Comparison of ENCODE assay signal across 8 mouse cellular contexts in genomic region chr2:164822636-164823165, GRCm38 (mm10). TPM values are rescaled to one million over a fixed set of nuclear protein-coding genes. Genes with fewer than 3 reads are reported as not detected.
DNase-seq lines count a peak whose midpoint lies in the region; ATAC-seq and TF ChIP-seq lines count a peak whose summit lies in the region.

TSS of gene Zswim1 (plus strand) at chr2:164822686.

- DNase-seq in brain, embryonic 14.5 days (ENCODE audit: low read depth) = peak; percentile 99
- peak; percentile 95 for DNase-seq in liver, adult 2 months (ENCODE audit: extremely low read depth, low read depth, low spot score)
- DNase-seq in splenic B cell, adult 2 months (ENCODE audit: low read depth, low spot score) = peak; percentile 99

- peaks cover 5% of the 10 kb centered on the region; the same call in 1 of the 2 replicates for H3K9me3 ChIP-seq in erythroblast, embryonic 14.5 days (ENCODE audit: control insufficient read depth, low read length)
- no peaks in the 10 kb centered on the region for H3K9me3 ChIP-seq in heart, embryonic 11.5 days (replicated peaks; ENCODE audit: control insufficient read depth, low read length)
- no peaks in the 10 kb centered on the region for H3K9me3 ChIP-seq in kidney, embryonic 16.5 days (ENCODE audit: low read length)

- WGBS in heart, embryonic 11.5 days (ENCODE audit: insufficient replicate concordance) = 2% methylated on average over 32 of the region's 32 CpGs
- WGBS in kidney, embryonic 16.5 days = 2% methylated on average over 32 of the region's 32 CpGs
- WGBS in liver, adult 2 months = 2% methylated on average over 32 of the region's 32 CpGs

- peaks cover 7% of the 10 kb centered on the region for H3K79me3 ChIP-seq in C2C12 (ENCODE audit: low read depth)

- H3K79me2 ChIP-seq in C2C12 (ENCODE audit: control insufficient read depth, insufficient read depth) = peaks cover 28% of the 10 kb centered on the region
- H3K79me2 ChIP-seq in liver, adult 2 months (ENCODE audit: control insufficient read depth, insufficient read depth, low read length) = peaks cover 13% of the 10 kb centered on the region
- H3K79me2 ChIP-seq in myocyte (ENCODE audit: control insufficient read depth, insufficient read depth) = peaks cover 15% of the 10 kb centered on the region

- H3K9ac ChIP-seq in heart, embryonic 11.5 days (ENCODE audit: low read depth, low read length) = peak within 1 kb of the TSS; percentile 73
- peak within 1 kb of the TSS; percentile 78 for H3K9ac ChIP-seq in kidney, embryonic 16.5 days (replicated peaks; ENCODE audit: low read length)
- peak within 1 kb of the TSS; percentile 79 for H3K9ac ChIP-seq in liver, adult 2 months (ENCODE audit: low read depth, low read length)

- peak; percentile 74; the same call in 1 of the 2 replicates for TF ChIP-seq POLR2A in brain, embryonic 14.5 days (IDR thresholded peaks at IDR 0.05; ENCODE audit: borderline replicate concordance, extremely low read depth, insufficient read depth, insufficient read length, poor library complexity, severe bottlenecking)
- TF ChIP-seq POLR2A in liver, adult 2 months (IDR thresholded peaks at IDR 0.05; ENCODE audit: extremely low read depth, insufficient read depth, low read length) = peak; percentile 48; the same call in 1 of the 2 replicates
- TF ChIP-seq POLR2A in myocyte (IDR thresholded peaks at IDR 0.05; ENCODE audit: insufficient read length, low read depth) = peak; percentile 97

- peak within 1 kb of the TSS; percentile 89 for H3K4me3 ChIP-seq in C2C12 (ENCODE audit: insufficient read depth, poor library complexity, severe bottlenecking)
- peak within 1 kb of the TSS; percentile 82 for H3K4me3 ChIP-seq in erythroblast, embryonic 14.5 days (replicated peaks)
- H3K4me3 ChIP-seq in heart, embryonic 11.5 days (ENCODE audit: low read depth, low read length) = peak within 1 kb of the TSS; percentile 63
- peak within 1 kb of the TSS; percentile 89 for H3K4me3 ChIP-seq in kidney, embryonic 16.5 days (ENCODE audit: low read length)
- H3K4me3 ChIP-seq in liver, adult 2 months (ENCODE audit: insufficient read depth, low read depth, low read length) = peak within 1 kb of the TSS; percentile 91
- H3K4me3 ChIP-seq in myocyte = peak within 1 kb of the TSS; percentile 74

- ATAC-seq in heart, embryonic 11.5 days (replicated peaks; ENCODE audit: insufficient number of reproducible peaks, low FRiP score, low TSS enrichment) = peak; percentile 98
- ATAC-seq in kidney, embryonic 16.5 days (ENCODE audit: low FRiP score, low TSS enrichment) = peak; percentile 99

- no peaks in the 10 kb centered on the region for H3K27me3 ChIP-seq in C2C12 (ENCODE audit: control insufficient read depth, insufficient read depth, insufficient read length)
- no peaks in the 10 kb centered on the region for H3K27me3 ChIP-seq in erythroblast, embryonic 14.5 days (ENCODE audit: control insufficient read depth)
- no peaks in the 10 kb centered on the region for H3K27me3 ChIP-seq in heart, embryonic 11.5 days (ENCODE audit: control insufficient read depth, insufficient read depth, low read length)
- H3K27me3 ChIP-seq in kidney, embryonic 16.5 days (ENCODE audit: insufficient read depth, low read length) = no peaks in the 10 kb centered on the region
- no peaks in the 10 kb centered on the region for H3K27me3 ChIP-seq in liver, adult 2 months (ENCODE audit: control insufficient read depth, insufficient read depth, low read length)
- H3K27me3 ChIP-seq in myocyte (ENCODE audit: control insufficient read depth, insufficient read depth, insufficient read length) = no peaks in the 10 kb centered on the region
- no peaks in the 10 kb centered on the region for H3K27me3 ChIP-seq in splenic B cell, adult 2 months (ENCODE audit: control insufficient read depth, insufficient read depth, low read length, poor library complexity, severe bottlenecking)

- H3K4me2 ChIP-seq in heart, embryonic 11.5 days = peak within 1 kb of the TSS; percentile 61
- peak within 1 kb of the TSS; percentile 59 for H3K4me2 ChIP-seq in kidney, embryonic 16.5 days (replicated peaks; ENCODE audit: low read depth, low read length)
- peak within 1 kb of the TSS; percentile 87 for H3K4me2 ChIP-seq in myocyte (ENCODE audit: low read depth)

- peaks cover 40% of the 10 kb centered on the region for H3K36me3 ChIP-seq in C2C12 (ENCODE audit: control insufficient read depth, insufficient read depth)
- peaks cover 63% of the 10 kb centered on the region for H3K36me3 ChIP-seq in erythroblast, embryonic 14.5 days (ENCODE audit: control insufficient read depth)
- peaks cover 9% of the 10 kb centered on the region; the same call in 1 of the 2 replicates for H3K36me3 ChIP-seq in heart, embryonic 11.5 days (ENCODE audit: control insufficient read depth, insufficient read depth, low read length)
- H3K36me3 ChIP-seq in kidney, embryonic 16.5 days (ENCODE audit: insufficient read depth, low read length) = peaks cover 26% of the 10 kb centered on the region
- peaks cover 4% of the 10 kb centered on the region; the same call in 1 of the 2 replicates for H3K36me3 ChIP-seq in liver, adult 2 months (ENCODE audit: control insufficient read depth, insufficient read depth, low read length)
- H3K36me3 ChIP-seq in myocyte (ENCODE audit: control insufficient read depth, insufficient read depth) = peaks cover 5% of the 10 kb centered on the region
- H3K36me3 ChIP-seq in splenic B cell, adult 2 months (ENCODE audit: control insufficient read depth, insufficient read depth, low read length, poor library complexity, severe bottlenecking) = peaks cover 3% of the 10 kb centered on the region

- no peak for TF ChIP-seq CTCF in C2C12 (IDR thresholded peaks at IDR 0.05; ENCODE audit: control insufficient read depth, insufficient read depth, insufficient read length)
- TF ChIP-seq CTCF in brain, embryonic 14.5 days (IDR thresholded peaks at IDR 0.05; ENCODE audit: borderline replicate concordance, extremely low read depth, insufficient read depth, insufficient read length) = no peak
- no peak for TF ChIP-seq CTCF in liver, adult 2 months (IDR thresholded peaks at IDR 0.05; ENCODE audit: low read depth, low read length)

- H3K27ac ChIP-seq in heart, embryonic 11.5 days (ENCODE audit: low read depth, low read length) = peak within 1 kb of the TSS; percentile 66
- peak within 1 kb of the TSS; percentile 86 for H3K27ac ChIP-seq in kidney, embryonic 16.5 days (ENCODE audit: low read length)
- peak within 1 kb of the TSS; percentile 67 for H3K27ac ChIP-seq in liver, adult 2 months (replicated peaks; ENCODE audit: insufficient read depth, low read depth, low read length)

- H3ac ChIP-seq in C2C12 (ENCODE audit: control insufficient read depth, insufficient read length, low read depth) (peak within 1 kb of the TSS; percentile 69), myocyte (ENCODE audit: control insufficient read depth, insufficient read length) (no peak within 1 kb of the TSS)

- peaks cover 50% of the 10 kb centered on the region for H3K4me1 ChIP-seq in erythroblast, embryonic 14.5 days (ENCODE audit: control insufficient read depth)
- peaks cover 3% of the 10 kb centered on the region for H3K4me1 ChIP-seq in heart, embryonic 11.5 days (ENCODE audit: control insufficient read depth, insufficient read depth, low read length)
- H3K4me1 ChIP-seq in kidney, embryonic 16.5 days (ENCODE audit: insufficient read depth, low read length) = peaks cover 14% of the 10 kb centered on the region
- H3K4me1 ChIP-seq in liver, adult 2 months (ENCODE audit: control insufficient read depth, insufficient read depth, low read length) = peaks cover 4% of the 10 kb centered on the region

TF ChIP-seq in C2C12, 6 proteins besides CTCF, POLR2A, EP300 and RAD21:
- TF ChIP-seq MYOD1 (IDR thresholded peaks at IDR 0.05; ENCODE audit: control insufficient read depth, insufficient read length, low read depth) (no peak), USF1 (IDR thresholded peaks at IDR 0.05; ENCODE audit: low read depth) (no peak), MAX (IDR thresholded peaks at IDR 0.05) (no peak)
TF ChIP-seq in C2C12: peak in this region for 0.

TF ChIP-seq in myocyte, 11 proteins besides CTCF, POLR2A, EP300 and RAD21:
- TF ChIP-seq SRF (IDR thresholded peaks at IDR 0.05; ENCODE audit: control insufficient read depth, insufficient read length, low read depth) = peak; percentile 75
- TF ChIP-seq MAX (IDR thresholded peaks at IDR 0.05; ENCODE audit: low read depth) = no peak
- TF ChIP-seq MYOD1 (IDR thresholded peaks at IDR 0.05; ENCODE audit: control insufficient read depth in 1 of 3, insufficient read length in 2 of 3, low read depth in 2 of 3) = no peak
- no peak for TF ChIP-seq REST (IDR thresholded peaks at IDR 0.05; ENCODE audit: insufficient read depth, insufficient read length)
- TF ChIP-seq MYOG (IDR thresholded peaks at IDR 0.05; ENCODE audit: control insufficient read depth in 1 of 3, insufficient read depth in 1 of 3, insufficient read length in 2 of 3, low read depth in 2 of 3) = no peak
- TF ChIP-seq POLR2AphosphoS2 (IDR thresholded peaks at IDR 0.05; ENCODE audit: insufficient read length, low read depth) = peak; percentile 99
- TF ChIP-seq USF1 (IDR thresholded peaks at IDR 0.05; ENCODE audit: low read depth) = no peak
- peak; percentile 2 for TF ChIP-seq E2F4 (IDR thresholded peaks at IDR 0.05; ENCODE audit: insufficient read depth)
- TF ChIP-seq TCF3 (IDR thresholded peaks at IDR 0.05; ENCODE audit: insufficient read length, low read depth) = no peak
- TF ChIP-seq CEBPB (IDR thresholded peaks at IDR 0.05; ENCODE audit: insufficient read depth, poor library complexity, severe bottlenecking) = no peak
- TF ChIP-seq TCF12 (IDR thresholded peaks at IDR 0.05; ENCODE audit: insufficient read depth, poor library complexity, severe bottlenecking) = no peak

RNA-seq across cellular contexts. Expression of gene Zswim1, which starts in this region (rescaled TPM):
- polyA plus RNA-seq in C2C12 (2012; fragmentation: generic; extraction: Trizol) (10.0 TPM), myocyte (2012; fragmentation: generic; extraction: Trizol) (13.3 TPM)
- 12.1 and 17.6 TPM in 2 replicates for polyA plus RNA-seq in brain, embryonic 14.5 days (2012; rRNA removed)
- polyA plus RNA-seq in erythroblast, embryonic 14.5 days (2012) = 0.69 and 0.71 TPM in 2 replicates
- 11.4 and 11.7 TPM in 2 replicates for polyA plus RNA-seq in heart, embryonic 11.5 days (2014; fragmentation: Nextera tagmentation; extraction: Ambion mirVana)
- 21.7 and 22.3 TPM in 2 replicates for polyA plus RNA-seq in kidney, embryonic 16.5 days (2015; fragmentation: Nextera tagmentation; extraction: Ambion mirVana)
- total RNA-seq in liver, adult 2 months (2014; rRNA removed) = 0.55 and 0.81 TPM in 2 replicates
- 3.2 and 4.4 TPM in 2 replicates for polyA plus RNA-seq in liver, adult 2 months (2012; rRNA removed)

Comparison
In these comparisons a context has a peak if more than half of its experiments do, and no peak if none do; other contexts are left out.
1. Peak in every context shown above with its lines: DNase-seq, ATAC-seq, H3K4me3 ChIP-seq and H3K27ac ChIP-seq.